Mouse (Mus musculus) bone marrow macrophage, adult 2 months (primary cell): ENCODE data around the gene Arl4a. TPM values are rescaled to one million over a fixed set of nuclear protein-coding genes. Genes with fewer than 3 reads are reported as not detected.

ENCODE experiments used
- H3K27ac ChIP-seq: 2 replicates; pipeline ENCODE4 v1.5.1; 2012; ENCODE audit warnings: low read depth, low read length; ENCODE audit not compliant: insufficient read depth
- H3K4me1 ChIP-seq: 2 replicates; pipeline ENCODE4 v1.6.1; 2012; ENCODE audit warnings: low read length; ENCODE audit not compliant: control insufficient read depth, insufficient read depth
- H3K4me3 ChIP-seq: 2 replicates; pipeline ENCODE4 v1.5.1; 2012; ENCODE audit warnings: mild to moderate bottlenecking, low read length, moderate library complexity; ENCODE audit not compliant: insufficient read depth
- CTCF ChIP-seq: IDR thresholded peaks from 2 replicates; pipeline ENCODE4 v1.5.1; 2012; ENCODE audit warnings: low read depth, mild to moderate bottlenecking, low read length, moderate library complexity
- POLR2A ChIP-seq: IDR thresholded peaks from 2 replicates; pipeline ENCODE4 v1.6.1; 2012; ENCODE audit warnings: mild to moderate bottlenecking, low read depth, low read length, borderline replicate concordance
- polyA plus RNA-seq: library from polyadenylated mRNA; stranded (reverse); fragments of >200 nt; gene quantifications from 2 replicates; pipeline ENCODE4 v1.2.4, GENCODE M21; 2012; ENCODE audit not compliant: missing spikeins, insufficient read depth, insufficient read length

Arl4a gene
- polyA plus RNA-seq, 1 experiment, result 10.5 TPM

DNA sequence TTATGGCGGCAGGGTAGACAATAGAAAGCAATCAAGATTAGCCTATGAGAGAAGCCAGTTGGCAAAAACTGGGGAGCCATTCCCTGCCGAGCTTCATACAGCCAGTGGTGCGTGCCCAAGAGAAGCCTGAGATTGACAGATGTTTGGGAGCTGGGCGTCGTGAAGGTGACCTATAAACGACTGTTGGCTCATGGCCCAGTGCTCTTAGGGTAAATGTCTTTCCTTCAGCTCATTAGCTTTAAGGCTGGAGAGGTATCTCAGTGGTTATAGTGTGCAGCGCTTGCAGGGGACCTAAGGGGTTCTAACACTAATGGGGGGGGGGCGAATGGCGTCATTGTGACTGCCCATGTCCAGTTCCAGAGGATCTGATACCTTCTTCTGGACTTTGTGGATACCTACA, 21.8 kb downstream of the Arl4a start:
- Histone ChIP-seq H3K4me1 (peaks cover 8% of the 10 kb centered on the region; the same call in 1 of the 2 replicates), H3K4me3 (no peak overlapping the region), H3K27ac (no peak overlapping the region)
- TF ChIP-seq CTCF (no peak), POLR2A (no peak)

DNA sequence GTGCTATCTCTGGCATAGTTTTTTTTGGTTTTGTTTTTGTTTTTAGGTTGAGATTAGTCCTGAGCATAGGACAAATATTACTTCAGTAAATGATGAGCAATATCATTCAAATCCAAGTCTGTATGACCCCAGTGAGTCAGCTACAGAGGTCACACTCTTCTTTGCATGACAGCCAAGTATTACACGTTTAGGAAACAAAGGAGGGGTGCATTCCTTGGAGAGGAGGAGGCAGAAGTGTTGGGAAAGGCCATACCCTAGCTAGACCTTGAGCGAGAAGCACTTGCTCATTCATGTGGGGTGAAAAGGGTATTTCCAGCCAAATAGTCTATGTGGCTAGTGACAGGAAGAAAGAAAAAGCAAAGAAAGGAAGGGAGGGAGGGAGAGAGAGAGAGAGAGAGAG, 28.0 kb downstream of the Arl4a start:
- Histone ChIP-seq H3K4me3 (no peak overlapping the region), H3K4me1 (no peaks in the 10 kb centered on the region), H3K27ac (no peak overlapping the region)
- TF ChIP-seq POLR2A, result no peak
- TF ChIP-seq CTCF, result no peak

- Histone ChIP-seq H3K4me1 (no peaks in the 10 kb centered on the region), H3K4me3 (no peak overlapping the region), H3K27ac (no peak overlapping the region)
- no peak for TF ChIP-seq POLR2A
- no peak for TF ChIP-seq CTCF
Measured at GRCm38 (mm10) chr12:40008459-40008858, 29.4 kb downstream of the Arl4a start.

DNA sequence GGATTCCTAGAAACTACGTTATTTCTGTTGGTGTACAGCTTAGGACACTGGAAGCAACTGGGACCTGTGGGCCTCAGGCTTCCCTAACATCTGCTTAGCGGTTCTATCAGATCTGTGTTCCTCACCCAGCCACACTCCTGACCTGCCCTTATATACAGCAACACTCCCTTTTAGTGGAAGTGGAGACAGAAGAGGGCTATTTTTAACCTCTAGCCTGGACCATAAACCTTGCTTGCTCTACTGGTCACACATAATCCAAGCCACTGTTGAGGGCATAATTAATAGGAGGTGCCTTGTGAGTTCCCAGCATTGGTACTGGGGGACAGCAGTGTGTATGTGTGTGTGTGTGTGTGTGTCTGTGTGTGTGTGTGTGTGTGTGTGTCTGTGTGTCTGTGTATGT, 33.1 kb downstream of the Arl4a start:
- no peak for TF ChIP-seq POLR2A
- no peak for TF ChIP-seq CTCF
- no peak overlapping the region for H3K27ac ChIP-seq
- H3K4me3 ChIP-seq, result no peak overlapping the region
- no peaks in the 10 kb centered on the region for H3K4me1 ChIP-seq

DNA sequence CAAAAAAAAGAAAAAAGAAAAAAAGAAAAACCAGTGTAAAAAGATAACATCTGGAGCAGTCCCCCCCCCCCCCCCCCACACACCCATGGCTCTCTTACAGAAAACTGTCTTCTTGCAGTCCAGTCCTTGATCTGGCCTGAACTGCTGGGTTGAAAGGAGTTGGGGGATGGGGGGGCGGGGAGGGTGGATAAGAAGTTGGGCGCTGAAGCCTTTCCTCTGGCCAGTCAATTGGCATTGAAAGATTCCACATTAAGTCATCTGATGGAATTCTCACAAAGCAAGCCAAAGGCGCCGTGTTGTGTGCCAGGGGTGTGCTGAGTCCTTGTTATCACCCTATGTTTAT, 39.0 kb downstream of the Arl4a start:
- no peak overlapping the region for H3K27ac ChIP-seq
- TF ChIP-seq POLR2A (no peak), CTCF (no peak)
- no peaks in the 10 kb centered on the region for H3K4me1 ChIP-seq
- H3K4me3 ChIP-seq, result no peak overlapping the region

DNA sequence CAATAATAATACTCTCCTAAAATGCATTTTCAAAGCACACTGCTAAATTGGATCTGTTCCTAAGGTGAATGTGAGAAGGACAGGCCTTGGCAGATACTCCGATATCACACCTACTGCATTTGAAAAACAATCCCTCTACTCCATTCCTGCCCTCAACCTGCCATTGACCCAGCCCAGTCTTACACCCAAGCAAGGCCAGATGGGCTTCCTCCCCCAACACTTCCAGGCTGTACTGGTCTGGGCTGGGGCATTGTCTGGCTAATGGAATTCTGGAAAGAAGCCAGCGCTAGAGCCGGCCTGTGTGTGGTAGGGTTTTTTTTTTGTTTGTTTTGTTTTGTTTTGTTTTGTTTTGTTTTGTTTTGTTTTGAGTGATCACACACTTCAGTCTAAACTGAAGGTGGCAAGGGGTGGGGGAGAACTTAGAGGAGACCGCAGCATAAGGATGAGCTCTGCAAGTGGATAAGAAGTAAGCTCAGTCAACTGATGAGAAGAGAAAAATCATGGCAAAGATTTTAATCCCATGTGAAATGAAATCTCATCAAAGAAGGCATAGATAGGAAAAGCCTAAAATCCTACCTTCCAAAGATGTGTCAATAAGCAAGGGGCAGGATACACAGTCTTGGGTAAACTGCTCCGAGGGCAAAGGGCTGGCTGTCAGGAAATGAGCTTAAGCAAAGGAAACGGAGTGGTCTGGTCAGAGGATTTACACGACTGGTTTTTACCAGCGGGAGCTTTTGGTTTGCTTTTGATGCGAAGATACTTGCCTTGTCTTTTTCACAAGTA, 39.6 kb downstream of the Arl4a start:
- Histone ChIP-seq H3K4me3 (no peak overlapping the region), H3K27ac (no peak overlapping the region), H3K4me1 (no peaks in the 10 kb centered on the region)
- no peak for TF ChIP-seq CTCF
- TF ChIP-seq POLR2A, result no peak

DNA sequence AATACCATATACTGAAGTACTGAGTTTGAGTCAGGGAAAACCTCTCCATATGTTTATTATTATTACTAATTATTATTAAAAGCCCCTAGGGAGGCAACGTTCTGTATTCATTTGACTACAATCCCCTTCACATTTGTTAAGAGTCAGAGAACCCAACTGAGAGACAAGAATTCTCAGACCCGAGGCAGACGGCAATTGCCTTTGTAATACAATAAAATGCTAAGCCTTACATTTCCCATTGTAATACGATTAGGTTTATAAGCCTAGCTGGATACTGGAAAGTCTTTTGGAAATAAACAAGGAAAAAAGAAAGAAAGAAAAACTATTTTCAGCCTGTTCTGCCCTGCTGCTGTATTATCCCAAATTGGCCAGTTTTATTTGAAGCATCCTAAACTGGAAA, 40.2 kb downstream of the Arl4a start:
- H3K4me3 ChIP-seq, result no peak overlapping the region
- H3K27ac ChIP-seq, result no peak overlapping the region
- TF ChIP-seq CTCF (no peak), POLR2A (no peak)
- no peaks in the 10 kb centered on the region for H3K4me1 ChIP-seq

DNA sequence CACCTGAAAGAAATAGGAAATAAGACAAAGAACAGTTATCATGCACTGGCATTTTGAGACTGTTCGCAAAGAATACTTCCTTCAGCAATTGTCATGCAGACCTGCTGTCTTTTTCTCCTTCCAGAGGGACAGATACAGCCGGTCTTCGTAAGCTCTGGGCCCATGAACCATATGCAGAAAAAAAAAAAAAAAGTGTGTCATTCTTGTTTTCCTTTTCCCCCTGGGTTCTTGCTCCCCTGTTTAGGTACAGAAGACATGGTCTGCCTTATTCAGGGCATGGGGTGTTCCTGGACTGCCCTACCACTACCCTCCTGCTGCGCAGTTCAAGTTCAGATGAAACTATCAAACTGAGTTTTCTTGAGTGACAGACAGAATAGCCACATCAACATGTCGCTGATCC, 41.8 kb downstream of the Arl4a start:
- TF ChIP-seq POLR2A, result no peak
- TF ChIP-seq CTCF, result no peak
- H3K4me1 ChIP-seq, result no peaks in the 10 kb centered on the region
- no peak overlapping the region for H3K4me3 ChIP-seq
- no peak overlapping the region for H3K27ac ChIP-seq

DNA sequence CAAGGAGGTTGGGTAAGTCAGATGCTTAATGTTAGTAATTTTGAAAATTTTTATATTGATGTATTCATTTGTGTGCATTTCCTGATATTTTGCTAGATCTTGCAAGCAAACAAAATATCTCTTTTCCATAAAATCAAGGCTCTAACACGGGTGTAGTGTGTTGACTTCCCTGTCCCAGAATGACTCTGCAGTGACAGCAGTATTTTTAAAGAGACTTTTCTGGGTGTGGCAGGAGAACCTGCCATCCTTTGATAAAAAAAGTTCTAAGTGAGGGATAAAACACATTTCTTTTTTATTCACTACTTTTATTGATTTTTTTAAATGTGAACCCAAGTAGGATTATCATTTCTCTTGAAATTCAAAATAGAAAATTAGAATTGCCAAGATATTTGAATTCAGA, 42.2 kb downstream of the Arl4a start:
- no peak overlapping the region for H3K27ac ChIP-seq
- TF ChIP-seq CTCF, result no peak
- no peak for TF ChIP-seq POLR2A

DNA sequence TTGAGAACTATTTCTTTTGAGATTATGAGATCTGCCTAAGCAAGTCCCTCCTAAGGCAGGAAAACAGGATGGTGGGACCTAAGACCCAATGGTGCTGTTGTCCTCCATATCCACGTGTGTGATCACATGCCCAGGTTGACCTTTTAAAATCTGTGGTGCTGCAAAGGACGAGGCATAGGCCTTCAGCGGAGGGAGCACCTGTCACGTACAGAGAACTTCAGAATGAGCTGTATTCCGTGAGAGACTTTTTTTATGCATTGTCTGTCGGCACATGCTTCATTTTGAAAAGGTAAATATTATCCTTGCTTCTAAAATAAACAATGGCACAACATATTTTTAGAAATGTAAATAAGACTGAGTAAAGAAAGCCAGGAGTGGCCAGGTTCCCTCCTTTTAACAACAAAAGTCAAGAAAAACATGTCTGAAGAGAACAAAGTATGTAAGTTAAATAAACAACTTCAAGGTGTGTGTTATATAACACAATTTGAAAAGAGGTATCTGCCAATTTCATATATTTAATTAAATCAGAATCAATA, 45.0 kb downstream of the Arl4a start:
- Histone ChIP-seq H3K4me3 (no peak overlapping the region), H3K27ac (no peak overlapping the region), H3K4me1 (no peaks in the 10 kb centered on the region)
- TF ChIP-seq POLR2A (no peak), CTCF (no peak)

More for the DNA sequence above, 42.2 kb downstream of the Arl4a start:
- Histone ChIP-seq H3K4me3 (no peak overlapping the region), H3K4me1 (no peaks in the 10 kb centered on the region)
